Mouse (Mus musculus): ENCODE results near the gene Lrsam1.

- TF ChIP-seq CTCF (IDR thresholded peaks at IDR 0.05; ENCODE audit: extremely low read depth, insufficient read depth, insufficient read length, insufficient replicate concordance) (no peak), POLR2A (IDR thresholded peaks at IDR 0.05; ENCODE audit: low read depth, low read length) (peak; percentile 40)
Measured at GRCm38 (mm10) chr2:32961192-32961995, at the start of gene Lrsam1, which contains the start of gene Rpl12.
